Mouse (Mus musculus): ENCODE measurements around the gene Babam2.
"Not testable (repeated sequence)": the region's sequence is repeated elsewhere in the genome, so short reads cannot be mapped to it uniquely, and the experiment has no call there.

- not testable (repeated sequence) for TF ChIP-seq CTCF, EP300 (IDR thresholded peaks at IDR 0.05; ENCODE audit: low read depth)
Measured at GRCm38 (mm10) chr5:31858877-31859276, 161.4 kb downstream of the Babam2 start.
